7 mouse cellular contexts compared by ENCODE assay signal in genomic region chr4:97648825-97649625, GRCm38 (mm10).
DNase-seq lines count a peak whose midpoint lies in the region; ATAC-seq lines count a peak whose summit lies in the region.

No protein-coding gene starts in this region.

- intact Hi-C loops in heart, postnatal 14 days (cut with DNase I), result no loop called here

- 4% methylated on average over 11 of the region's 11 CpGs for WGBS in forebrain, embryonic 13.5 days
- 11% methylated on average over 11 of the region's 11 CpGs for WGBS in neural tube, embryonic 12.5 days

- DNase-seq in cerebellum, postnatal 14 days, result peak; percentile 89 to 92
- DNase-seq in heart, postnatal 14 days, result peak; percentile 49 to 62
- DNase-seq in left cerebral cortex, adult 8-10 months (ENCODE audit: low spot score in 2 of 2), result peak; percentile 23 to 89
- no peak for DNase-seq in spleen, postnatal 14 days (ENCODE audit: low spot score in 2 of 2)
- no peak for DNase-seq in kidney, adult 18-20 months

- H3K36me3 ChIP-seq in forebrain, embryonic 13.5 days (ENCODE audit: poor library complexity, severe bottlenecking), result no peaks in the 10 kb centered on the region
- no peaks in the 10 kb centered on the region for H3K36me3 ChIP-seq in neural tube, embryonic 12.5 days

- H3K4me1 ChIP-seq in forebrain, embryonic 13.5 days, result peaks cover 44% of the 10 kb centered on the region
- peaks cover 28% of the 10 kb centered on the region for H3K4me1 ChIP-seq in neural tube, embryonic 12.5 days

- H3K4me3 ChIP-seq in forebrain, embryonic 13.5 days, result no peak overlapping the region
- no peak overlapping the region for H3K4me3 ChIP-seq in neural tube, embryonic 12.5 days

- H3K9ac ChIP-seq in forebrain, embryonic 13.5 days, result no peak overlapping the region; the same call in 1 of the 2 replicates
- H3K9ac ChIP-seq in neural tube, embryonic 12.5 days, result no peak overlapping the region

- peak overlapping the region; percentile 39 for H3K4me2 ChIP-seq in forebrain, embryonic 13.5 days
- H3K4me2 ChIP-seq in neural tube, embryonic 12.5 days (replicated peaks), result peak overlapping the region; percentile 12; the same call in 1 of the 2 replicates

- H3K9me3 ChIP-seq in forebrain, embryonic 13.5 days (replicated peaks), result no peaks in the 10 kb centered on the region
- H3K9me3 ChIP-seq in neural tube, embryonic 12.5 days, result no peaks in the 10 kb centered on the region

- peak; percentile 95 for ATAC-seq in forebrain, embryonic 13.5 days
- ATAC-seq in neural tube, embryonic 12.5 days (ENCODE audit: low FRiP score, low read depth), result peak; percentile 95

- H3K27me3 ChIP-seq in forebrain, embryonic 13.5 days, result no peaks in the 10 kb centered on the region
- no peaks in the 10 kb centered on the region for H3K27me3 ChIP-seq in neural tube, embryonic 12.5 days (replicated peaks)

- peak overlapping the region; percentile 94 for H3K27ac ChIP-seq in forebrain, embryonic 13.5 days
- peak overlapping the region; percentile 44; the same call in 1 of the 2 replicates for H3K27ac ChIP-seq in neural tube, embryonic 12.5 days

Comparison
In these comparisons a context has a peak if more than half of its experiments do, and no peak if none do; other contexts are left out.
1. DNase-seq: peak in cerebellum, postnatal 14 days (2 of 2), heart, postnatal 14 days (2 of 2) and left cerebral cortex, adult 8-10 months (2 of 2); none in spleen, postnatal 14 days (0 of 2) and kidney, adult 18-20 months (single experiment).